Mouse (Mus musculus): ENCODE data around the gene Mad1l1.
"Not testable (repeated sequence)": the region's sequence is repeated elsewhere in the genome, so short reads cannot be mapped to it uniquely, and the experiment has no call there.

Mad1l1 gene

DNA sequence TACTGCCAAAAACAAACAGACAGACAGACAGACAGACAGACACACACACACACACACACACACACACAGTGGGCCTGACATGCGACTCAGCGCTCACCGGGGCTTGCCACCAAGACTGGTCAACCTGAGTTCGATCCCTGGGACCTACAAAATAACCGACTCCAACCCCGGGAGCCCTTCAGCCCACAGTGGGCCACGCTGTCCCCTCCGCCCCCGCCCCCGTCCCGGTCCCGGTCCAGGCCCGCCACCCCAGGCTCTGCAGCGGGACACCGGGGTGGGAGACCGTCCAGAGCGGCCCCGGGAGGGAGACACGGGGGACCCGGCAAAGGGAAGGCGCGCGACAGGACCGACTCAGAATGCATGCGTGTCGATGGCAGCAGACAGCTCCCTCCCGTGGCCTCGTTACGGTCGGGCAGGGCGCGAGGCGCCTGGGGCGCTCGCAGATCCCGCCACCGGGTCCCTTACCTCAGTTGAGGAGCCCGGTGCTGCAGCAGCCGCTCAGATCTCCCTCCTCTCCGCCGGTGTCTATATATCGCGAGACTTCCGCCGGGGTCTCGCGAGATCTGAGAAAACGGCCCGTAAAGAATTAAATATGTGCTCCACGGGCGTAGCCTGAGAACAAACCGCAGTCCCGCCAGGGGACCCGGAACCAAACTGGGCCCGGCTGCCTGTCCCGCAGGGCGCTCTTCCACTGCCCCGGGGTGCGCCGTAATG, at the start of gene Mad1l1, which contains the start of gene Nudt1:
Mad1l1 (minus strand) TSS at position 511 of the 714 bp plus-strand sequence.
Nudt1 (plus strand) TSS at position 615 of the 714 bp plus-strand sequence.
- peak; percentile 98 for DNase-seq (ENCODE audit: low spot score)

DNA sequence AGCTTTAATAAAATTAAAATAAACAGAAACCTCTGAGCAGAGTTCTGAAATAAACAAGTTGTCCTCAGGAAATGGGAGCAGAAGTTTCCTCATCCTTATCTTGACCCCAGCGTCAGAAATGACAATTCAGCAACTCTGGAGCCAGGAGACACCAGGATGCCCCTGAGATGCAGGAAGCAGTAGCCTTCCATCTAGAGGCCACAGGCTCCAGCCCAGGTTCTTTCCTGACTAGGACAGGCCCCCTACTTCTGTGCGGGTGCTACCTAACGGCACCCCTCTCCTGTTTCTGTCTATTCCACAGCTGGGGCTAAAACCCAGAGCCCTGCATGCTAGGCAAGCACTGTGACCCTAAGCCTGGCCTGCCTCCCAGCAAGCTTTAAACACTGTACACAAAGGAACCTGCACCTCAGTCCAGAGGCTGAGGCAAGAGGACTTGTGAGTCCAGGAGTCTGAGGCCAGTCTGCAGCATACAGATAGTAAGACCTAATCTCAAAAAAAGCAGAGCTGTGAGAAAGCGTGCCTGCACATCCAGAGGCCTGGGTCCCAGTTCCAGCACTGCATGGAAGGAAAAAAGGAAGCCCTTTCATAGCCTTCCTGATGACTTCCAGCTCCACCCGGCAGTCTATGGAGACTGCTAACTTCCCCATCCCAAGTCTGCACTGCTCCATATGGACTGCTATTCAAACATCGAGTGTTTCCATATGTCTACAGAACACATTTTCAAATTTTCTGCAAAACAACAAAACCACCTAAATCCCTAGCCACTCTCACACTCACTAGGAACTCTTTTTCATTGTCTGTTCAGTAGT, 49.3 kb upstream of the Mad1l1 start:
- DNase-seq (ENCODE audit: low spot score) = no peak

DNA sequence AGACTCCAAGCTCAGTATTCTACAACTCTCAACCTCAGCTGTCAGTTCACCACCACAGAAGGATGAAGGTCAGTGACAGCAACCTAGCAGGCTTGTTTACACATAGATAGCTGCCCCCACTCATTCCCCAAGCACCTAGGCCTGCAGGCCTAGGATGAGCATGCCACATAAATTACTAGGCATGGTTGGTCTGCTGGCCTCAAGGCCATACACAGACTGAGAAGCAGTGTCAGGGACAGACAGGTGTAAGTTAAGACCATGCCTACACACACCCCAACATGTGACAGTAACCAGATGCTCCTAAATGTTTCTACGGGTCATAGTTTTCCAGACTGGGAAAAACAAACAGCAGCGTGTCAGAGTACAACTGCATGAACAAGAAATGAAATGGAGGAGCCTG, 48.1 kb upstream of the Mad1l1 start:
- no peak for DNase-seq (ENCODE audit: low spot score)

DNA sequence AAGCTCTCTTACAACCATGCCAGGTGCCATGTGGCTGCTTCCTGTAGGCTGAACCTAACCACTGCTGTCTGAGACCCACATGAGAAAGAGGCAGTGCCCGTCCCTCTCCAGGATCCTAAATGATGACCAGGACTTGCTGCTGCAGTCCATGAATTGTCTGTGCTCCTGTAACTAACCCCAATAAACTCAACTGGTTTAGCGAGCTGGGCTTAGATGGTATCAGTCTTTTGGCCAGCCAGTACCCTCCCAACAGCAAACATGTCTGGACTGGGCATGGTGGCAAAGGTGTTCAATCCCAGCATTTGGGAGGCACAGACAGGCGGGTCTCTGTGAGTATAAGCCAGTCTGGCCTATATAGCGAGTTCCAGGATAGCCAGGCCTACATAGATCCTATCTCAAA, 47.6 kb upstream of the Mad1l1 start:
- DNase-seq (ENCODE audit: low spot score) = no peak

DNA sequence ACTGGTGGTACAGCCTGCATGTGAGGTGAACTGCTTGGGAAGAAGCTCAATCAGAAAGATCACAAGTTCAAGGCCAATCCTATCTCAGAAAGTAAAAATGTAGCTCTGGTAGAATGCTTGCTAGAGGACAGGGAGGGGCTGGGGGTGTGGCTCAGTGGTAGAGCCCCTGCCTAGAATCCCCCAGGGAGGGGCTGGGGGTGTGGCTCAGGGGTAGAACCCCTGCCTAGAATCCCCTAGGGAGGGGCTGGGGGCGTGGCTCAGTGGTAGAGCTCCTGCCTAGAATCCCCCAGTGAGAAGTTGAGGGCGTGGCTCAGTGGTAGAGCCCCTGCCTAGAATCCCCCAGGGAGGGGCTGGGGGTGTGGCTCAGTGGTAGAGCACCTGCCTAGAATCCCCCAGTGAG, 46.8 kb upstream of the Mad1l1 start:
- DNase-seq (ENCODE audit: low spot score) = not testable (repeated sequence)

DNA sequence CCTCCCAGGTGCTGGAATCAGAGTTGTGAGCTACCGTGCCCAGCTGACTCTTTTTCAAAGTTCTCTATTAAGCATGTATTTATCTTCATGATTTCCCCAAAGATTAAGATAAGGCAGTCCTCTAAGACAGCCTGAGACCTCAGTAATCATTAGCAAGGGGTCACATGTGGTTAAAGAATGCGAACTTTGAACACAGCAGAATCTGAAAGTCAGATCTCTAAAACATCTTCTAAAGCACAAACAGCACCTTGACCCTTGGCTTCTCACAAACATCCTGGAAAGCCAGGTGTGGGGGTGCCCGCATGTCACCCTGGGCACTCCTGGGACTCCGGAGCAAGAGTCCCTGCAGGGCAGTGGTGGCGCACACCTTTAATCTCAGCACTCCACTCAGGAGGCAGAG, 43.1 kb upstream of the Mad1l1 start:
- DNase-seq (ENCODE audit: low spot score) = no peak

DNA sequence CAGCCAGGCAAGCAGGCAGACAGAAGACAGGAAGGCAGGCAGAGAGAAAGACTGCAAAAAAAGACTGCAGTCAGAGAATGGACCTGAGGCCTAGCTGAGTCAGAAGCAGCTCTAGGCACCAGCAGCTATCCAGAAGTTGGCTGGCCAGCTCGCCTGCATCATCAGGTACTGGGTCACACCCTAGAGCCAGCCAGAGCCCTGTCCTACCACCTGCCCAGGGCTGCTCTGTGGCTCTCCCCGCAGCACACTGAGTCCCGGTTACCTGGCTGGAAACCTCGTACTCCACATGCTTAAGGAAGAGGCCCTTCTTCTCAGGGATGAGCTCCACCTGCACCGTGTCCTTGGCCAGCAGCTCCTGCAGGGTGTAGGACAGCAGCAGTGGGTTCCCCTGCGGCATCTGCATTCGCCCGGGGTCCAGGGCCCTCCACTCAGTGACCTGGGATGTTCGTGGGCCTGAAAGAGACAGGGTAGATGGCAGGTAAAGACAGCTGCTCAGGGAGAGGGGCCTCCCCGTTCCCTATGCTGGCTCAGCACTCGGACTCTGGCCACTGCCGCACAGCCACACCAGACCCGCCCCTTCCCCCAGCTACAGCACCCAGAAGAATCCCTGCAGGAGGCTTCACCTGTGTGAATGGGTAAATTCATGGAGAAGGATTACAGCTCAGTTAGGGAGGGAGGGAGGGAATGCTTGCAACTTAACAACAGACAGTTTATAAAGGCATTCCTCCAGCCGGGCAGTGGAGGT, 38.8 kb upstream of the Mad1l1 start:
- no peak for DNase-seq (ENCODE audit: low spot score)

DNA sequence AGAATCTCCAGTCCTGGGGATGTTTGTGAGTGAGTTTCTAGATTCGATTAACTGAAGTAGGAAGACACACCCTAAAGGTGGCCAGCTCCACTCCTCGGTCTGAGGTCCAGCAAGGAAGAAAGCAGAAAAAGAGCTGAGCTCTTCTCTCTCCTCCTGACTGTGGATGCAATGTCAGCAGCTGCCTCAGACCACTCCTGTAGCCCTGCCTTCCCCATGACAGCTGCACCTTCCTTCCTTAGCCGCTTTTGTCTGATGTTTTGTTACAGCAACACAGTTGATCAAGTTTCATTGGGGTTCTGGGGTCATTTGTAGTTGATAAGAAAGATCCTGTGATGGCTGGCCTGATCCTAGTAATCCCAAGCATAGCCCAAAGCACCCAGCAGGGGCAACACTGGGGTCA, 36.1 kb upstream of the Mad1l1 start:
- no peak for DNase-seq (ENCODE audit: low spot score)

DNA sequence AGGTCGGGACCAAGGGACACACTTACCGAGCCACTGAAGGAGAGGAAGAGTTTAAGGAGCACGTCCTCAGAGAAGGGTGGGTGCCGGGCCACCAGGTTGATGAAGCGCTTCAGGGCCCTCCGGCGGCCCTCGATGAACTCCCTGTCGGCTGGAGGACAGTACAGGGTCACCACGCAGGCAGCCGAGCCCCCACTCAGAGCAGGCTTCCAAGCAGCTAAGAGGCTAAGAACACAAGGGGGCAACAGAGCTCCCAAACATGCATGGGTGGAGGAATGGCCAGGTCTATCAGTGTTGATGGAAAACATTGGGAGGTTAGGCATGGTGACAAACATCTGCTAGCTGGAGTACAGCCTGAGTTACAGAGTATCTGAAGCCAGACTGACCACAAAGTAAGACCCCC, 34.6 kb upstream of the Mad1l1 start:
- no peak for DNase-seq (ENCODE audit: low spot score)

DNA sequence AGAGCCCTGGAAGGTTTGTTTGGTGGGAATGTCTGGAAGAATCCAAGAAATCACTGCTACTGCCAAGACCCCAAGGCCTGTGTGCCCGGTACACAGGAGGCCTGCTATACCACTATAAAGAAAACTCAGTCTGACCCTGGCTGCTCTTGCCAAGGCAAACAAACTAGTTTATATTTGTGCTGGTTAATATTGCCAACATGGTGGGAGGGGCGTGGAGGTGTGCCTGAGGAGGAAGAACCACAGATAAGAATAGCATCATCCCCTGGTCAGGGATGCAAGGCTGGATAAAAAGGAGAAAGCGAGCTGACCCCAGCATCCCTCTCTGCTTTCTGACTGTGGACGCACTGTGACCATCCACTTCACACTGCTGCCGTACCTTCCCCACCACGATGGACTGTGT, 31.0 kb upstream of the Mad1l1 start:
- DNase-seq (ENCODE audit: low spot score) = no peak

DNA sequence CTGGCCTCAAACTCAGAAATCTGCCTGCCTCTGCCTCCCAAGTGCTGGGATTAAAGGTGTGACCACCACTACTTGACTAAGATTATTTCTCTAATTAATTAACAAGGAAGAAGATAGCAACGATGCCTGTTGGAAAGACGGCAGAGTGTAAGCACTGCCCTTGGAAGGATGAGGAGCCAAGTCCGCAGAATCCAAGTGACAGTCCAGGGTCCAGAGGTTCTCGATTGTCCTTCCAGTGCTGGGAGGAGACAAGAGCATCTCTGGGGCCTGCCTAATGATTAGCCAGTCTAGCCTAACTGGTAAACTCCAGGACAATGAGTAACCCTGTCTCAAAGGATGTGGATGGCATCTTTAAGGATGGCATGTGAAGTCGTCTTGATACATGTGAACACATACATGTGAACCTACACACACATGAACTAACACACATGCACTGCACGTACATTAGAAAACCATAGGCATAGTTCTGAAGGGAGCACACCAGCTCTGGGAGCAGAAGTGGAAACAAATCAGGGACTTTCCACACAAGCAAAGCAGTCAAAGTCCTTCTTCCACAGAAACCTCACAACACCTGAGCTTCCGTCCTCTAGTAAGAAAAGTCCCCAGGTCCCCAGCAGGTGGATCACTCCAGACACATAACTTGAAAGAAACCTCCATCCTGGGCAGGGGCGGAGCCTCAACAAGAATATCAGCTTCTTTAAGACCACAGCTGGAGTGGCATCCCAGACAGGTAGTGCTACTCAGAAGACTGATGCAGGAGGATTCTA, 29.6 kb upstream of the Mad1l1 start:
- DNase-seq (ENCODE audit: low spot score) = no peak

DNA sequence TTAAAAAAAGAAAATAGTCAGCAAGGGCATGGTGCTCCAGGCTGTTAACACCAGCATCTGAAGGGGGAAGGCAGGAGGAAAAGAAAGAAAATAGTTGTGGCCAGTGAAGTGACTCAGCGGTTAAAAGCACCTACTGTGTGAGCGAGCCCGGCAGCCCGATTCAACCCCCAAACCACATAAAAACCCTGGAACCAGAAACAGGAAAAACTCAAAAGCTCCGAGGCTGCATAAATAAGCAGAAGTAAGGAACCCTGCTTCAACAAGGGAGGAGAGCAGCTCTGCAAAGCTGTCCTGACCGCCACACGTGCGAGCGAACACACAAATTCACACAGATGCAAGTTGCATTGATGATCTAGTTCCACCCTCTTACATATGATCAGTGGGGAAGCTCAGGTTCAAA, 28.5 kb upstream of the Mad1l1 start:
- no peak for DNase-seq (ENCODE audit: low spot score)

DNA sequence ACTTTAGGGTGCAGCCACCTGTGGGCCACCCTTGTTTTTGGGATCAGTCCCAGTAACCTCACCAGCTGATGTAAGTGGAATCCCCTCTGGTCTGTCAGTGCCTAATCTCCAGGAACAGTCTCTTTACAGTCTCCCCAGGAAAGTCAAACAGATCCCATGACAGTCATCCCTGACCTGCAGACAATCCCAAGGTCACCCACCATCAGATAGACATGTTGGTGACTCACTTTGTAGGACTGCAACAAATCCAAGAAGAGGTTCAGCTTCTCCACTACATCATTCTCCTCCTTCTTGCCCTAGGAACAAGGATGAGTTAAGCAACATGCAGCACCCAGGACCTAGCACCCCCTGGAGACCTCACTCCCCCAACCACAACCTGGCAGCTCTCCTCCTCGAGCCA, 24.7 kb upstream of the Mad1l1 start:
- no peak for DNase-seq (ENCODE audit: low spot score)

DNA sequence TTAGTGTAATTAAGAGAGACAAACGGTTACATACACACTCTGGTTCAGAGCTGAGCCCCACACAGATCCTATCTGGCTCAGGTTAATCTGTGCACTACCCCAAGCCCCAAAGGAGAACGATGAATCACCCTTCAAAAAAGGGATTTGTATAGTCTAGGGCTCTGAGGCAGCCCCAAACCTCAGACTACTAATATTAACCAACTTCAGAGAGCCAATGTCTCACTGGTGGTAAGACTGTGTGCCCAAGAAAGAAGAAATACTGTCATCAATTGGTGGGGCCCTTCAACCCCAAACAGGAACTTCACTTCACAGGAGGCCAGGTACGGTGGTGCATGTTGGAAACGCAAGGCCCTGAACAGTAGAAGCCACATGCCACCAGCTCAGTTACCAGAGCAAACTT, 23.9 kb upstream of the Mad1l1 start:
- no peak for DNase-seq (ENCODE audit: low spot score)

DNA sequence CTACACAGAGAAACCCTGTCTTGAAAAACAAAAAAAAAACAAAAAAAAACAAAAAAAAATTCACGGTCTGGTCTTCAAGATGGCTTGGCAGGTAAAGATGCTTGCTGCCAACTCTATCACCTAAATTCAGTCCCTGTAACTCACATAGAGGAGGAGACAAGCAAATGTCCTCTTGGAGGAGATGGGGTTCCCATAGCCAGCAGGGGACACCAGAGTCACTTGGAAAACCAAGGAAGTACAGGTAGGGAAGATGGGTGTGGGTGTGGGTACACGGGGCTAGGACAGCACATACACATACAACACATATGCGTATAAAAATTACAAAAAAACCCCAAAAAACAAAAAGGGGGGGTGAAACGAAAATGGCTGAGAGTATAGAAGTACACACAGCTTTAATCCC, 21.5 kb upstream of the Mad1l1 start:
- no peak for DNase-seq (ENCODE audit: low spot score)

DNA sequence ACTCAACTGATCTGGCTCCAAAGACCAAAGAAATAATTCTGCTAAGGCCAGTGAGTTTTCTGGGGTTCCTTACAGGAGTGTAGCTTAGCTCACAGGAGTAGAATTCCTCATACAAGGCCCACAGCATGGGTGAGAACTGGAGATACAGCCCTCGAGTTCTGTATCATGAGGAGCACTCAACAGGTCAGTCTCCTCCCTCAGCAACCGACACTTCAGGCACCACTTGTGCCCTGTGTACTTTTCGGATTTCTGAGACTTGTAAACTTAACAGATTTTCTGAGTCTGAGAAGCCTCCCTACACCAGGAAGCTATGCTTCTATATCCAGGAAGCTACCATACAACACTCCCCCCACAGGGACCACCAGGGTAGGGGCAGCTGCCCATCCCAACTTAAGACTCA, 18.5 kb upstream of the Mad1l1 start:
- no peak for DNase-seq (ENCODE audit: low spot score)

DNA sequence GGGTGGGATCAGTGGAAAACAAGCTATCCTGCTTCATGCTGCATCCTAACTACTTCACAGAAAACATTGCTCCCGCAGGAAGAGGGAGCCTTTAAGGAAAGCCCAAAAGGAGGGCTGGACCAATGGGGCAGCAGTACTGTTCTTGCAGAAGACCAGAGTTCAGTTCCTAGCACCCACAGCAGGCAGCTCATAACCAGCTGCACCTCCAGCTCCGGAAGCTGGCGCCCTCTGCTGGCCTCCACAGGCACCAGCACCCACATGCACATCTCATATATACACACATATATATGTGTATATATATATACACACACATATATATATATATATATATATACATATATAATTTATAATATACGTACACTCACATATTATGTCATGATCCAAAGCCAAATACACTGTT, 17.4 kb upstream of the Mad1l1 start:
- no peak for DNase-seq (ENCODE audit: low spot score)

DNA sequence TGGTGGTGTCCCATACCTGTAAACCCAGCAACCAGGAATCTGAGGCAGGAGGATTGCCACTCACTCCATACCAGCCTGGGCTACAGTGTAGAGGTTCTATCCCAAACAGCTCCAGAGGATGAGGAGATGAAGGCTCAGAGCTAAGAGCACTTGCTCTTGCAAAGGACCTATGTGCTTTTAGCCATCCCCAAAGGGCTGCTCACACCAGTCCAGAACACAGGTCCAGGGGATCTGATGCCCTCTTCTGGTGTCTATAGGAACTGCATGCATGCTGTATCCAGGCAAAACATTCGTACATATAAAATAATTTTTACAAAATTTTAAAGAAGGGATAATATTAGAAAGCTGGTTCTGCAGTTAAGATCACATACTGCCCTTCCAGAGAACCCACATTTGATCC, 15.3 kb upstream of the Mad1l1 start:
- DNase-seq (ENCODE audit: low spot score) = no peak

DNA sequence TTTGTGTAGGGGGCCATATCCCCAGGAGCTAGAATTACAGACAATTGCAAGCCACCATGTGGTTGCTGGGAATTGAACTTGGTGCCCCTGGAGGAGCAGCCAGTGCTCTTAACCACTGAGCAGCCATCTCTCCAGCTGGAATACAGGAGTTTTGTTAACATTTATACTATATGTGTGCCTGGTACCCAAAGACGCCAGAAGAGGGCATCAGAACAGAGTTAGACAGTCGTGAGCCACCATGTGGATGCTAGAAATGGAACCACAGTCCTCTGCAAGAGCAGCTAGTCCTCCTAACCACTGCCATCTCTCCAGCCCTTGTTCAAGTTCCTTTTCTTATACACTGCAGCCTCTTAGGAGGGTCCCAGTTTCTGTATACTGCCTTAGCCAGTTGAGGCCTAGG, 12.3 kb upstream of the Mad1l1 start:
- DNase-seq (ENCODE audit: low spot score) = no peak

DNA sequence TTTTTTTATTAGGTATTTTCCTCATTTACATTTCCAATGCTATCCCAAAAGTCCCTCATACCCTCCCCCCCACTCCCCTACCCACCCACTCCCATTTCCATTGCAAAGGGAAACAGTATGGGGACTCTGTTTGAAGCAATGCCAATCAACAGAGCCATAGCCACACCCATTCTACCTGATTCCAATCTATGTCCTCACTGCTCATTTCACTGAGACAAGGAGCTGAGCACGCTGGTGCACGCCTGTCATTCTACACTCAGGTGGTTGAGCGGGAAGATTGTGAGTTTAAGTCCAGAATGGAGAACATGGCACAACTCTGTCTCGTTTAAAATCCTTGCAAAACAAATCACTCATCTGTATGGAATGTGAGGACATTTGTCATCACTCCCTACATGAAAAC, 11.2 kb upstream of the Mad1l1 start:
- no peak for DNase-seq (ENCODE audit: low spot score)

DNA sequence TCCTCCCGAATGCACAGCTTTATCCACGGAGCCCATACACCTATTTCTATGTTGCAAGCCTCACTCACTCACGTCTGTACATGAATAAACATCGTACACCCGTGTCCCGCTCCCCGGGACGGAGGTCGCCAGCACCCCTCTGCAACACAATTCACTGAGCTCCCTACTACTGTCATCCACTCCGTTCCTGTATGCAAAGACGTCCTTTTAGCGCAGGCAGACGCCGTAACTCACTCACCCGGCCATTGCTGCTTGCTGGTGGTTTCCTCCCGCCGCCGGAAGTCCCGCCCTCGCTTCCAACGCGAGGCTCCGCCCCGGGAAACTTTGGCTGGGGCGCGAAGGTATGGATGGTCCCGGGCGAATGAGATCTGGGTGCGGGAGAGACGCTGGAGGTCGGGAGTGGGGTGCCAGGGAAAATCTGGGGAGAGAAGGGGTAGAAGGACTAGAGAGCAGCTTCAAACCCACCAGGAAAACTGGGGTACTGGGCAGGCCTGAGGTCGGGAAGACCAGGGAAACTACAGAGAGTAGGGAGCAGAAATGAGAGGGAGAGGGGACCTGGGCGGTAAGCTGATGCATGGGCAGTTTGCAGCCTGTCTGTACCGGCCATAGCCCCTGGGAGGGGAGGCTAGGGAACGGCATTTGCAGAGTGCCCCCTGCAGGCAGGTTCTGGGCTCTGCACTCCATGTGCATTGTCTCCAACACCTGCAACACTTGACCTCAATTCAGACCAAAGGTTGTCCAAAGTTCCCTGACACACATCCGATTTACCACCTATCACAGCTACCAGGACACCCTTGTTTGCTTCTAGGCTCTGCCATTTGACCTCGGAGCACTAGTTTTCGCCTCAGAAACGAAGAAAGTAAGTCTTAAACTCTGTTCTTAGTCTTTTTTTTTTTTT, 10.5 kb upstream of the Mad1l1 start, which contains the start of gene Mrm2:
Mrm2 (minus strand) TSS at position 284 of the 898 bp plus-strand sequence.
- DNase-seq (ENCODE audit: low spot score) = peak; percentile 81
